Mouse (Mus musculus): ENCODE measurements around the gene Mrpl43. TPM values are rescaled to one million over a fixed set of nuclear protein-coding genes. Genes with fewer than 3 reads are reported as not detected.
A peak's percentile ranks its signal among the peaks of the same experiment; 100 is the strongest.
"Not testable (repeated sequence)": the region's sequence is repeated elsewhere in the genome, so short reads cannot be mapped to it uniquely, and the experiment has no call there.

Gene Mrpl43
- total RNA-seq (2015; ENCODE audit: low replicate concordance) (15.5 and 19.3 TPM in 2 replicates), total RNA-seq (2017; ENCODE audit: low replicate concordance) (8.4 and 11.4 TPM in 2 replicates)

DNA sequence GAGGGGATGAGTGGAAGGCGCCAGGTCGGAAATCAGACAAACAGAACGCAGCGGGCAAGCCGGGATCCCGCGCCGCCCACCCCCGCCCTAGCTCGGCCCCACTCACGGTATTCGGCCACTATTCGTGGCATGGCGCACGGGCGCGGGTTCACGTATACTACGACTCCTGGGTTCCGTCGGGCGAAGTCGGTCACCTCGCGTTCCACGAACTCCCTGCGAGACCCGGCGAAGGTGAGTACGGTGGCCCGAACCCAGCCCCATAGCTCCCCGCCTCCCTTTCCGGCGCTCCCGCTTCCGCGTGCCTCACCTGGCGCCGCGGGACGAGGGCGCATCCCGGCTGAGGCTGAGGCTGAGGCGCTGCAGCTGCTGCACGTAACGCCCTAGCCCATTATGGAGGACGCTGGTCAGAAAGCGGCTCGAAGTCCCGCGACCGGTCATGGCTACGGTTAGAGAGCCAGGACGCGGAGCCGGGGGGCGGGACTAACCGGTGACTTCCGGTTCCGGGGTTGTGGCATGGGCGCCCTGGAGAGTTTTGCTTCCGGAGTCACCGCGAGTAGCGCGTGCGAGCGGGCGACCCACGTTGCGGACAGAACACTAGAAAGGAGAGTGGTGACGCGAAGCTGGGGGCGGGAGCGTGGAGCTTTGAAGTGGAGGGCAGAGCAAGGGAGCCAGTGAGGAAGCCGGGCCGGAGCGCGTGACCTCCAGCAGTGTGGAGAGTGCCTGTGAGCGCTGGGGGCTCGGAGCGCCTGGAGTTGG, at the start of gene Mrpl43:
Gene Mrpl43 (minus strand): TSS at position 486 of the 756 bp plus-strand sequence.
- ATAC-seq (replicated peaks; ENCODE audit: low FRiP score, poor library complexity, severe bottlenecking), result peak; percentile 94

- no peak for ATAC-seq (replicated peaks; ENCODE audit: low FRiP score, poor library complexity, severe bottlenecking)
Measured at GRCm38 (mm10) chr19:45054892-45055690, 48.8 kb upstream of the Mrpl43 start.

DNA sequence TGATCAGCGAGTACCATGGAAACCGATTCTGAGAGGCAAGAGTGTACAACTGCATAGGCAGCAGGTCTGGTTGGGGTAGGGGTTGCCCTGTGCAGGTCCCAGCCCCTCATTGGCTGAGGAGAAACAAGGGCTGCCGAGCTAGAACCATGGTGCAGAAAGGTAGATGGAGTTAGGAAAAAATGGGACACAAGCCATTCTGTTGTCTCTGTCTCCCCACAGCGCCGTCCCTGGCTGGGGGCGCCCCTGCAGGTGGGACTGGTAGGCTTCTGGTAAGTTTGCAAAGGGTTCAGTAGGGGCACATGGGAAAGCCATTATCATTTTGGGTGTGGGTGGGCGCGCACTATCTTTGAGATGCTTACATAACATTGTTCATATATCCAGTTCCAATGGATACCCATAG, 47.2 kb upstream of the Mrpl43 start:
- no peak for ATAC-seq (replicated peaks; ENCODE audit: low FRiP score, poor library complexity, severe bottlenecking)

DNA sequence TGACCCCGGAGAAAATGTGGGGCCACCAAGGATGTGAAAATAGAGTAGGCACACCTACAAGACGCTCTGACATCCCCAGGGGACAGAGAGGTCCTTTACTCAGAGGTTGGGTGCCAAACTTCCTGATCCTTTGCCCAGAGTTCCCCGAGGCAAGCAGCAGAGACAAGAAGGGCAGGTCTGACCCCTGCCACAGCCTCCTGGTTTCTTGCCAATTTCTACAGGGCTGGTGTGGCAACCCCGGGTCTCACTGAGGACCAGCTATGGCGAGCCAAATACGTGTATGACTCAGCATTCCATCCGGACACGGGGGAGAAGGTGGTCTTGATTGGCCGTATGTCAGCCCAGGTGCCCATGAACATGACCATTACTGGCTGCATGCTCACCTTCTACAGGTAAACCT, 43.3 kb upstream of the Mrpl43 start:
- ATAC-seq (replicated peaks; ENCODE audit: low FRiP score, poor library complexity, severe bottlenecking), result no peak

DNA sequence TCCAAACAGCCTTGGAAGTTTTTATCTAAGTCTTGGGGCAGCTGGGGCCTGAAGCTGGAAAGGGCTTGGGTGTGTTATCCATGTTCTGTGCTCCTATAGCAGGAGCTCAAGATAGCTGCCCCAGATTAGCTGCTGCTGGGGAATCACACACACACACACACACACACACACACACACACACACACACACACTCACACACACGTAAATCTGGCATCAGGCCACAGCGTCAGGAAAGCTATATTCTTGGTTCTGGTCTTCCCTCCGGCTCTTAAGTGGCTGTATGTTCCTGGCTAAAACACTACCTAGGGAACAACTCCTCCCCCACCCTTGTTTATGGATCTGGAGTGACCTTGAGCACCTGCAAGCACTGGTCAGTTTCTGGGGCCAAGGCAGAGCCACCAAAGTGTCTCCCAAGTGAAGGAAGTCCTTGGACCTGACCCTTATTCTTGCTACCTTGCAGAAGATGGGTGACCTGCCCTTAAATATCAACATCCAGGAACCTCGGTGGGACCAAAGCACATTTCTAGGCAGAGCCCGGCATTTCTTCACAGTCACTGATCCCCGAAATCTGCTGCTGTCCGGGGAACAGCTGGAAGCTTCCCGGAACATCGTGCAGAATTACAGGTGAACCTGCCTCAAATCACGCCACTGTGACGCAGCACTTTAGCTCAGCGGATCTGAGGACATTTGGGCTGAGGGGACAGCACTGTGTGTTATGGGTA, 42.6 kb upstream of the Mrpl43 start:
- ATAC-seq (replicated peaks; ENCODE audit: low FRiP score, poor library complexity, severe bottlenecking), result no peak

- ATAC-seq (replicated peaks; ENCODE audit: low FRiP score, poor library complexity, severe bottlenecking), result peak; percentile 54
Measured at GRCm38 (mm10) chr19:45047935-45048643, 41.8 kb upstream of the Mrpl43 start.

- ATAC-seq (replicated peaks; ENCODE audit: low FRiP score, poor library complexity, severe bottlenecking), result peak; percentile 94
Measured at GRCm38 (mm10) chr19:45047417-45047934, 41.2 kb upstream of the Mrpl43 start, which contains the start of gene Sfxn3. TSS of gene Sfxn3 (plus strand) at chr19:45047503.

GRCm38 (mm10) chr19:45046523-45047321, 40.5 kb upstream of the Mrpl43 start:
- peak; percentile 46 for ATAC-seq (replicated peaks; ENCODE audit: low FRiP score, poor library complexity, severe bottlenecking)

GRCm38 (mm10) chr19:45045651-45046050, 39.4 kb upstream of the Mrpl43 start, which contains the start of gene Pdzd7:
TSS of gene Pdzd7 (minus strand) at chr19:45045717.
- ATAC-seq (replicated peaks; ENCODE audit: low FRiP score, poor library complexity, severe bottlenecking), result no peak

DNA sequence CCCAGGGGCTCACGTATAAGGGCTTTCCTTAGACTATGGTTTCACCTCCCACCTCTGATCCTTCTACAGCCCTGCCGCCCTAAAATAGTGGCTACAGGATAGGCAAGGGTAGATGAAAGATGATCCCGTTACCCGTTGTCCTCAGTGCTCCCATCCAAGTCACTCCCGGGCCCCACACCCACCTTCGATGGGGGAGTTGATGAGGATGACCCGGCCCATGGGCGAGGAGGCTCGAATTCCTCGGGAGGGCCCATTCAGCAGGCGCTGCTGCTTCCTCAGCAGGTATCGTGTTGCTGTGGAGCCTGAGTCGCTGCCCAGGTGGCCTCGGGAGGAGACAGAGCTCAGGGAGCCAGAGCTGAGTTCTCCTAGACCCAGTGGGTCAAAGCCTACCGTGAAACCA, 39.0 kb upstream of the Mrpl43 start:
- no peak for ATAC-seq (replicated peaks; ENCODE audit: low FRiP score, poor library complexity, severe bottlenecking)

GRCm38 (mm10) chr19:45044389-45044927, 38.2 kb upstream of the Mrpl43 start:
- no peak for ATAC-seq (replicated peaks; ENCODE audit: low FRiP score, poor library complexity, severe bottlenecking)

- no peak for ATAC-seq (replicated peaks; ENCODE audit: low FRiP score, poor library complexity, severe bottlenecking)
Measured at GRCm38 (mm10) chr19:45040214-45040613, 34.0 kb upstream of the Mrpl43 start.

GRCm38 (mm10) chr19:45038198-45038597, 32.0 kb upstream of the Mrpl43 start:
- not testable (repeated sequence) for ATAC-seq (replicated peaks; ENCODE audit: low FRiP score, poor library complexity, severe bottlenecking)

- ATAC-seq (replicated peaks; ENCODE audit: low FRiP score, poor library complexity, severe bottlenecking), result peak; percentile 41; the same call in 1 of the 2 replicates
Measured at GRCm38 (mm10) chr19:45036867-45037266, 30.6 kb upstream of the Mrpl43 start.

DNA sequence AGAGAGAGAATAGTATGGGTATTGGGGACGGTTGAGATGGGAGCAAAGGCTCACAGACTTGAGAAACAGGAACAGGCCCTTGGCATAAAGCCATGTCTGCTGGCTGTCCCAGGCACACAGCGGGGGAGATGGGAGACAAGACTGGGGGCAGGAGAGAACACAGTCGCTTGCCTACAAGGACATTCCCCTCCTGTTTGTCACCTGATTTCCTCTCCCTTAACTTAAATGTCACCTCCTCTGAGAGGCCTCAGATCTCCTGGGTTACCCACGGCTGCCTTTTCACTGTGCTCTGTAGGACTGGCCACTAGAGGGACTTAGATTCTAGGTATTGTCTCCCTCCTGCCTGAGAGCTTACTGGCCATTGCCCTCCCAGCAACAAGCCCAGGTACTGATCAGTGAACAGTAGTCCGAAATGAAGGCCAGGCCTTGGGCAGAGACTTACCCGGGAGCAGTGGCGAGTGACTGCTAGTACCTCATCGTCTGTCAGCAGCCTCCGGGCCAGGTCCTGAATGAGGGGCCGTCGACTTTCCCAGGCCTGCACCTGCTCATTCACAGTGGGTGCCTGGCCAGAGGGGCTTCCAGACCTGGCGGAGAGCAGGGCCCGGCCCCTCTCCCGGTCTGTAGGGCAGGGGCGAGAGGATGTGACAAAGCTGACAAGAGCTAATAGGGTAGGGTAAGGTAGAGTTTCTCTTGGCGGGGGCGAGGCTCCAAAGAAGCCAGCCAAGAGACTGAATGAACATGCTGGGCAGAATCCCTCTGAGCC, 26.5 kb upstream of the Mrpl43 start:
- ATAC-seq (replicated peaks; ENCODE audit: low FRiP score, poor library complexity, severe bottlenecking), result no peak

DNA sequence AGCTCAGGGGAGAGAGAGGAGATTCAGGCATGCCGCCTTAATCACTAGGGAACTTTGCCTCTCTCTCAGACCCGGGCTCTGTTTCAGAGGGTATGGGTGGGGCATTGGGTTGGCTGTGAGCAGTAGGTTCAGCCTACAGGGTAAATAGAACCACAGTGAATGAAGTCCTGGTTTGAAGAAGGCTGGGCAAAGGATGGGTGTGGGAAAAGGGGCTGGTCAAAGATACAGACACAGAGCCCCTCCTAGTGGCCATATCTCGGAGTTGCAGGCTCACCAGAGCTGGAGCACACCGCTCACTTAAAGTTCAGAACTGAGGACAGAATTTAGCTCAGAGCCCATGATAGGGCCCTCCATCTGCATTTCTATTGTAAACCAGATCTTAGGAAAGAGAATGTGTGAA, 25.5 kb upstream of the Mrpl43 start:
- ATAC-seq (replicated peaks; ENCODE audit: low FRiP score, poor library complexity, severe bottlenecking), result peak; percentile 67

Data from erythroid progenitor cell, adult 5-6 weeks (primary cell).